Mouse (Mus musculus): Measurements from ENCODE around the gene Pcyt2.
"Not testable (repeated sequence)": the region's sequence is repeated elsewhere in the genome, so short reads cannot be mapped to it uniquely, and the experiment has no call there.

Gene Pcyt2

DNA sequence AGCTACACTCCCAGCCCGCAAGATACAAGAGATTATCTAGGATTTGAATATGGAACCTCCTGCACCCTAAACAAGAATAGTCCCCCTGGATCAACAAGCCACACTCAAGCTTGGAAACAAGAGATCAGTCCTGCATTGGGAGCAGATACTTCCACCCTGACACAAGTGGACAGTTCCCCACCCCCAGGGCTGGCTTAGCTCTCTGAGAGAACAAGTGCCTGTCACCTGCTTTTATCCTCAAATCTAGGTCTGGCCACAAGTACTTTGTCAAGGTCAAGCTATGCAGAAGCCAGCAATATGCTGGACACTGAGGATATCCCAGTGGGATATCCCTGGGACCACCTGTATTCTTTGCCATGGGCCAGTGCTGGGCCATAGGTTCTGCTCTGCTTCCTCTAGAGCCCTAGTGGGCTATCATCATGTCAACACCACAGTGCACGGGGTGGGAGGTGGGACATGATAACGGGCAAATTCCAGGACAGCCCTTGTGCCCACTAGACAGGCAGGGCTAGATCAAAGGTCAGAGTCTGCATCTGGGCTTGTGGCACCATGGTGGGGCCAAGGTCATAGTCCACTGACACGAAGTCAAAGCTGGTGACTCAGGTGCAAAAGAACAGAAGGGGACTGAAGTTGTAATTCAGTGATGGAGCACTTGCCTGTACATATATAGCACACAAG lies 980 bp downstream of the Pcyt2 start:
- DNase-seq (ENCODE audit: low spot score in 2 of 2) = no peak

DNA sequence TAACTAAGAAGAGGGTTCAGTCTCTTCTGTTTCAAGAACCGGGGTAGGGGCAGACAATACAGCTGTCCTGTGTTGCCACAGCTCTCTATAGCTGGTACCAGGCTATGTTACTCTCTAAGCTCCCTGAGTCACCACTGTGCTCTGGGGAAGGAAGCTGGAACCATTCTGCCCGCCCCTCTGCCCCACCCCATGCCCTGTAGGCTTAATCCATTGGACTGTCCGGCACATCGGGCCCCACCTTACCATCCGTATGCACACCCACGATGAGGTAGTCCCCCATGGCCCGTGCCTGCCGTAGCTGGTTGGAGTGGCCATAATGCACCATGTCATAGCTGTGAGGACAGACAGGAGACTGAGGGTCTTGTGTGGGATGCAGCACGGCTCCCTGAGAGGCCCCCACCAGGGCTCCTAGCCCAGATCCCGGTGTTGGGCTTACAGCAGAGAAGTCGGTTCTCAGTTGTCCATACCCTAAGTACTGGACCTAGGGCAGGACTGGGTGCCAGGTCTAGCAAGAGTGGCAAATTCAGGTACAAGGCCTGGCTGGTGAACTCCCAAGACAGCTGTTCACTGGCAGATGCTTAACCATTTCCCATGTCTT lies 2.0 kb downstream of the Pcyt2 start:
- no peak for DNase-seq (ENCODE audit: low spot score in 2 of 2)

- DNase-seq (ENCODE audit: low spot score in 2 of 2) = no peak
Observed at GRCm38 (mm10) chr11:120615167-120615566, 2.6 kb downstream of the Pcyt2 start.

- DNase-seq (ENCODE audit: low spot score in 2 of 2) = no peak
Observed at GRCm38 (mm10) chr11:120613976-120614375, 3.8 kb downstream of the Pcyt2 start.

DNA sequence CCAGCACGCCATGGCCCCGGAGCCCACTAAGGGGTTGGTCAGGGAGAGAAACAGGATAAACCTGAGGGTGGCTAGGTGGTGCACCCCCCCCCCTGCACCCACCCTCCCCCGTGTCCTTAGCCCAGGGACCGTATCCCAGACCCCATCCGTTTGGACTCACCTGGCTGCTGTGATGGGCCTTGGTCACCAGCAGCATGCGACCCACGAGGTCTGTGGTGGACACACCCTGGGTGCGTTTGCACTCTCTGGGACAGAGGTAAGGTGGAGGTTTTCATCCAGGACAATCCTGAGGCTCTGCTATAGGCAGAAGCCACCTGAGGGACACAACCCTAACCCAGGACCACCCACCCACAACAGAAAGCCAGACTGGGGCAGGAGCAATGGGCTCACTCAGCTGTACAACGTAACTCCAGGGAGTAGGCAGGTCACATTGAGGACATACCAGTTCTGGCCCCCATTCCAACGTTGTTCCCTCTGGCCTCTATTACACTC lies 4.2 kb downstream of the Pcyt2 start:
- no peak for DNase-seq (ENCODE audit: low spot score in 2 of 2)

- peak; percentile 57 to 78 for DNase-seq (ENCODE audit: low spot score in 2 of 2)
Observed at GRCm38 (mm10) chr11:120612763-120613162, 5.0 kb downstream of the Pcyt2 start.

GRCm38 (mm10) chr11:120610477-120611046 lies 7.2 kb downstream of the Pcyt2 start:
- DNase-seq (ENCODE audit: low spot score in 2 of 2) = no peak

GRCm38 (mm10) chr11:120609250-120609649 lies 8.5 kb downstream of the Pcyt2 start:
- no peak for DNase-seq (ENCODE audit: low spot score in 2 of 2)

- DNase-seq (ENCODE audit: low spot score in 2 of 2) = no peak
Observed at GRCm38 (mm10) chr11:120608241-120609034, 9.3 kb downstream of the Pcyt2 start, which contains the start of gene Npb. Npb (plus strand) TSS chr11:120608477.

DNA sequence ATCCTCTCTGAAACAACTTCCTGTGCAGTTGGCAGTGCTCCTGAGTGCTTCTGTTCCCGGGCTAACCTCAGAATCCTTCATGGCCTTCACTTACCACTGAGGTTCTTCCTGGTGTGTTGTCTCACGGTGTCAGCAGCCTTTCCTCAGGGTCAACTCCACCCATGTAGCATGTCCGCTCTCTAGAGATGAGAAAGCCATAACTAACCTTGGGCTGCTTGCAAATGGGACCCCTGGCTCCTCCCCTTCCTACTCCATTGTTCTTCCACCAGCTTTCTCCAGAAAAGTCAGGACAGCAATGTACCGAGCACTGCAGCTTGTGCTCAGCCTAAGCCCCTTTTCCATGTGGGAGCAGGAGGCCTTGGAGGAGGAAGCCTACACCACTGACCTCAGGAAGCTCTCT lies 11.0 kb downstream of the Pcyt2 start:
- no peak for DNase-seq (ENCODE audit: low spot score in 2 of 2)

GRCm38 (mm10) chr11:120605667-120606066 lies 12.1 kb downstream of the Pcyt2 start:
- no peak for DNase-seq (ENCODE audit: low spot score in 2 of 2)

DNA sequence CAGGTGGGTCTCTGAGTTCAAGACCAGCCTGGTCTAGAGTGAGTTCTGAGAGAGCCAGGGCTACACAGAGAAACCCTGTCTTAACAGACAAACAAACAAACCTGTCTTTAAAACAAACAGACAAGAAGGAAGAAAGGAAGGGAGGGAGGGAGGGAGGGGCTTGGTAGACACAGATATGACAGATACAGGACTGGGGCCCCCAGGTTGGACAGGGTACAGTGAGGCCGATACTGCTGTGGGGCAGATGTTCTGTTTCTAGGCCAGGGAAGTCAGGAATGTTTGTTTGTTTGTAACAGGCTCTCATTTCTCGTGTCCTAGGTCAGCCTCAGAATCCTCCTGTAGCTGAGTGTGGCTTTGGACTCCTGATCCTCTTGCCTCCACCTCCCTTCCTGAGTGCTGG lies 14.2 kb downstream of the Pcyt2 start:
- no peak for DNase-seq (ENCODE audit: low spot score in 2 of 2)

GRCm38 (mm10) chr11:120600716-120601115 lies 17.0 kb downstream of the Pcyt2 start:
- DNase-seq (ENCODE audit: low spot score in 2 of 2) = no peak

DNA sequence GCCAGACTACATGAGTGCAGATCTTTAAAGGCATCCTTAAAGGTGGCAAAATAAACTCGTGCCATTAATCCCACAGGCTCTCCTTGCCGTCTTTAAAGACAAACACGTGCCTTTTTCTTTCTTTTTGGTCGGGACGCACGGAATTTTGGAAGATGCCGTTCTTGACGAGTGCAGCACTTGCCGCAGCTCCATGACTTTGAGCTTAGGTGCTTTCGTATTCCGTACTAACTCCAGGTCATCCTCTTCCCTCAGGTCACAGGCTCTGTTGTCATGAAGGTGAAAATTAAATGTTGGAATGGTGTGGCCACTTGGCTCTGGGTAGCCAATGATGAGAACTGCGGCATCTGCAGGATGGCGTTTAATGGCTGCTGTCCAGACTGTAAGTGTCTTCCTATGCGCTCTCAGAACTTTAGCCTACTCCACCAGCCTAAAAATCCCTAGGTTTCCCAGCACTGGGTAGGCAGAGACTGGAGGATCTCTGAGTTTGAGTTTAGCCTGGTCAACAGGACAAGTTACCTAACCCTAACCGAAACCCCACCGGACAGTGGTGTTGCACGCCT lies 18.7 kb downstream of the Pcyt2 start:
- no peak for DNase-seq (ENCODE audit: low spot score in 2 of 2)

GRCm38 (mm10) chr11:120598283-120598989 lies 19.3 kb downstream of the Pcyt2 start, which contains the start of the genes Alyref and Anapc11:
Alyref (minus strand) TSS chr11:120598365.
Anapc11 (plus strand) TSS chr11:120598421.
- DNase-seq (ENCODE audit: low spot score in 2 of 2) = peak; percentile 88 to 93

GRCm38 (mm10) chr11:120597240-120598235 lies 20.2 kb downstream of the Pcyt2 start:
- DNase-seq (ENCODE audit: low spot score in 2 of 2) = no peak

GRCm38 (mm10) chr11:120588531-120588930 lies 29.2 kb downstream of the Pcyt2 start:
- no peak for DNase-seq (ENCODE audit: low spot score in 2 of 2)

DNA sequence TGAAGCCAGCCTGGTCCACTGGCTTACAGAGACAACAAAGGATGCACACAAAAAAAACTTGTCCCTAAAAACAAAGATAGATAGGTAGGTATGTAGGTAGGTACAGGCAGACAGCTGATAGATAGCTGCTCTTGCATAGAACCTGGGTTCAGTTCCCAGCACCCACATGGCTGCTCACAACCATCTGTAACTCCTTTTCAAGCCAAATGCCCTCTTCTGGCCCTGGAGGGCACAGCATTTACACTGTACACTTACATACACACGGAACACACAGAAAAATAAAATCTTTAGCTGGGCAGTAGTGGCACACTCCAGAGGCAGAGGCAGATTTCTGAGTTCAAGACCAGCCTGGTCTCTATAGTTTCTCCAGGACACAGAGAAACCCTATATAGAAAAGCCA lies 33.8 kb downstream of the Pcyt2 start:
- no peak for DNase-seq (ENCODE audit: low spot score in 2 of 2)

DNA sequence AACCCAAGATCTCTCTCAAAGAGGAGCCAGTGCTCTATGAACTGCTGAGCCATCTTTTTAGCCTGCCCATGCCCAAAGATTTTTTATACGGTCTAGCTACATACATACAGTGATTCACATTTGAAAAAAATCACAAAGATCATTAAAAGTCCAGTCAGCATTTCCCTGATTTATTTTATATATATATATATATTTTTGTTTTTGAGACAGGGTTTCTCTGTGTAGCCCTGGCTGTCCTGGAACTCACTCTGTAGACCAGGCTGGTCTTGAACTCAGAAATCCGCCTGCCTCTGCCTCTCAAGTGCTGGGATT lies 34.8 kb downstream of the Pcyt2 start:
- DNase-seq (ENCODE audit: low spot score in 2 of 2) = not testable (repeated sequence)
